Mouse (Mus musculus) liver, embryonic 13.5 days (tissue): ENCODE measurements around the gene Oas1h. TPM values are rescaled to one million over a fixed set of nuclear protein-coding genes. Genes with fewer than 3 reads are reported as not detected.
A peak's percentile ranks its signal among the peaks of the same experiment; 100 is the strongest.
"Not testable (repeated sequence)": the region's sequence is repeated elsewhere in the genome, so short reads cannot be mapped to it uniquely, and the experiment has no call there.

ENCODE experiments used
- ATAC-seq: fragments of 200-750 bp; cut with Nextera tagmentation; 2 replicates; pipeline ENCODE4 v1.8.0; 2017; ENCODE audit warnings: low read depth, mild to moderate bottlenecking, moderate number of reproducible peaks, moderate library complexity
- DNase-seq: peaks from one replicate; pipeline ENCODE4 v3.0.0; 2022
- H3K27ac ChIP-seq: fragments of 300-500 bp; sonication (generic); 2 replicates; pipeline ENCODE4 v1.5.1; 2015; ENCODE audit warnings: moderate library complexity, mild to moderate bottlenecking, inconsistent platforms
- H3K27me3 ChIP-seq: fragments of 300-500 bp; sonication (generic); 2 replicates; pipeline ENCODE4 v1.6.1; 2015; ENCODE audit warnings: mild to moderate bottlenecking, inconsistent platforms
- H3K36me3 ChIP-seq: fragments of 300-500 bp; sonication (generic); 2 replicates; pipeline ENCODE4 v1.6.1; 2015; ENCODE audit warnings: mild to moderate bottlenecking, inconsistent platforms
- H3K4me1 ChIP-seq: fragments of 300-500 bp; sonication (generic); replicated peaks from 2 replicates; pipeline ENCODE4 v1.6.1; 2015; ENCODE audit warnings: inconsistent platforms
- H3K4me2 ChIP-seq: fragments of 300-500 bp; sonication (generic); 2 replicates; pipeline ENCODE4 v1.6.1; 2015; ENCODE audit warnings: inconsistent platforms, mild to moderate bottlenecking, moderate library complexity
- H3K4me3 ChIP-seq: fragments of 300-500 bp; sonication (generic); replicated peaks from 2 replicates; pipeline ENCODE4 v1.5.1; 2015; ENCODE audit warnings: mild to moderate bottlenecking, inconsistent platforms
- H3K9ac ChIP-seq: fragments of 300-500 bp; sonication (generic); 2 replicates; pipeline ENCODE4 v1.6.1; 2015; ENCODE audit warnings: mild to moderate bottlenecking, inconsistent platforms
- H3K9me3 ChIP-seq: fragments of 300-500 bp; sonication (generic); replicated peaks from 2 replicates; pipeline ENCODE4 v1.6.1; 2016; ENCODE audit warnings: inconsistent platforms
- WGBS: fragments of 180-500 bp; shearing (Covaris S2); methylation state at CpG from one replicate; pipeline ENCODE4 v1.1.7; 2015; ENCODE audit not compliant: insufficient replicate concordance; 5-methylcytosine and 5-hydroxymethylcytosine counted together
- microRNA-seq: library from miRNA; unstranded; fragments of <30 nt; microRNA quantifications from one replicate; pipeline ENCODE4, GENCODE M21; 2016
- polyA plus RNA-seq: library from polyadenylated mRNA; unstranded; fragments of >200 nt; fragmentation: Nextera tagmentation; extraction: Ambion mirVana; gene quantifications from 2 replicates; pipeline ENCODE4 v1.2.1, GENCODE M21; 2015

Gene Oas1h
- polyA plus RNA-seq, 1 experiment from 2014 or later: not detected

DNA sequence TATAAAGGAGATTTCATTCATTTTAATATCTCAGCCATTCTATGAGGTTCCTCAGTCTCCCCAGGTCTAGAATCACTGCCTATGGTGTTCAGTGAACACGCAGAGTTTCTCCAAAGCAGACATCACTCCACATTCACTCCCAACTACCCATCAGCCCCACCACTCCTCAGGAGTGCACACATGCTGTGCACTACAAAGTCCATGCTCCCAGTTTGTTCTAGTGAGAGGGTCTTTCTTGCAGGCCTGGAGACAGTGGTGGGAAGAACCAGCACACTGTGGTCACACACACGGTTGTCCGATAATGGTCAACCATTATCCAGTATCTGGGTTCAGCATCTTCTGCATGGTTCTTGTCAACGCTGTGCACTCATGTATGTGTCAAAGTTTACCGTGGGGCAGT, 40.8 kb downstream of the Oas1h start:
- Histone ChIP-seq H3K4me3 (no peak overlapping the region), H3K27ac (no peak overlapping the region), H3K4me2 (no peak overlapping the region), H3K9ac (no peak overlapping the region), H3K27me3 (no peaks in the 10 kb centered on the region), H3K4me1 (no peaks in the 10 kb centered on the region), H3K9me3 (no peaks in the 10 kb centered on the region), H3K36me3 (no peaks in the 10 kb centered on the region)
- 77% methylated on average over 5 of the region's 5 CpGs for WGBS
- DNase-seq (no peak), ATAC-seq (no peak)

GRCm38 (mm10) chr5:120906791-120907733, 45.8 kb downstream of the Oas1h start, which contains the start of gene Oas1a:
TSS of gene Oas1a (minus strand) at chr5:120907521.
- H3K36me3 ChIP-seq, H3K4me1 ChIP-seq, DNase-seq, H3K9me3 ChIP-seq, H3K27ac ChIP-seq, H3K27me3 ChIP-seq, H3K4me3 ChIP-seq, ATAC-seq, H3K9ac ChIP-seq: not testable (repeated sequence)
- WGBS: 25% methylated on average over 9 of the region's 12 CpGs
- H3K4me2 ChIP-seq: peak within 1 kb of the TSS; percentile 12

DNA sequence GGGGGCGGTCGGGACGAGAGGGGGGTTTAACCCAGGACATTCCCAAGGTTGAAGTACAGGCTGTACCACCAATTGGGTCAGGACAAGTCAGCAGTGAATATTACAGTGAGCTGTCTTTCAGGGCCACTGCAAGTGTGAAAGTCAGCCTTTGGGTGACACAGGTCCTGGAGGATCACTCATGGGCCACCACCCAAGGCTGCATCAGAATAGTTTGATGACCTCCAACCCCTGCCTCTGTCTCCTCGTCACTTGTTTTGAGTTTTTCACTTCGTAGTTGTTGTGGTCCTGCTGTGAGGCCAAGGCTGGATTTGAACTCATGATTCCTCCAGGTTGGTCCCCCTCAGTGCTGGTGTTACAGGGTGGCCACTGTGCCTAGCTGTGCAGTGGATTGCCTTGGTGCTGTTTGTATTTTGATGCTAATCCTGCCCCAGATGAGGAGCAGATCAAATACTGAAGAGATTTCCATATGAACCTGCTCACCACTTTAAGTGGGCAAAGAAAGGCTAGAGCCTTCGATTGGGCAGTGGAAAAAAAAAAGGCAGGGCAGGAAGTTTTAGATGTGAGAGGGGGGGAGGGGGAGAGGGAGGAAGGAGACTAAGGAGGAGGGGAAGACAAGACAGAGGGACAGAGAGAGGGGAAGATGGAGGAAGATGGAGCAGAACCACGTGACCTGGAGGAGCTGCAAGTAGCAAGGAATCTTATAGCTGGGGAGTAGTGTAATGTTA, 47.1 kb downstream of the Oas1h start:
- Histone ChIP-seq H3K4me3 (no peak overlapping the region), H3K4me1 (no peaks in the 10 kb centered on the region), H3K4me2 (no peak overlapping the region), H3K9ac (no peak overlapping the region), H3K27ac (no peak overlapping the region), H3K9me3 (no peaks in the 10 kb centered on the region), H3K27me3 (no peaks in the 10 kb centered on the region), H3K36me3 (no peaks in the 10 kb centered on the region)
- DNase-seq (no peak), ATAC-seq (no peak)
- 44% methylated on average over 7 of the region's 7 CpGs for WGBS

DNA sequence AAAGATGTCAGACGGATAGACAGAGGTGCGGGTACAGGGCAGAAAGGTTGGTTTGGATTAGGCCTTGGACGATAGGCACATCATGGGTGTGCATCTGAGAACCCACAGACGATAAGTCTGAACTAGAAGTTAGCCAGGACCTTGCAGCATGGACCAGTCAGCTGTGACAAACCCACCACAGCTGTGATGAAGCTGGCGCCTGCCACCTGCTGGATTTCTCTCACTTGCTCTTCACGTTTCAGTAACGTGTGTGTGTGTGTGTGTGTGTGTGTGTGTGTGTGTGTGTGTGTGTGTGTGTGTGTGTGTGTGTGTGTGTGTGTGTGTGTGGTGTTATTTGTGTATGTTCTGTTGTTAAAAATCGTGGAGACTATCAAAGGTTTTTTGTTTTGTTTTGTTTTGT, 53.0 kb downstream of the Oas1h start, which contains the start of gene Oas1d:
Oas1d (plus strand) TSS at position 333 of the 400 bp plus-strand sequence.
- H3K27ac ChIP-seq, H3K4me2 ChIP-seq, H3K4me1 ChIP-seq, H3K4me3 ChIP-seq, H3K9me3 ChIP-seq, H3K9ac ChIP-seq, DNase-seq, ATAC-seq, H3K27me3 ChIP-seq, H3K36me3 ChIP-seq: not testable (repeated sequence)
- 38% methylated on average over 8 of the region's 8 CpGs for WGBS

DNA sequence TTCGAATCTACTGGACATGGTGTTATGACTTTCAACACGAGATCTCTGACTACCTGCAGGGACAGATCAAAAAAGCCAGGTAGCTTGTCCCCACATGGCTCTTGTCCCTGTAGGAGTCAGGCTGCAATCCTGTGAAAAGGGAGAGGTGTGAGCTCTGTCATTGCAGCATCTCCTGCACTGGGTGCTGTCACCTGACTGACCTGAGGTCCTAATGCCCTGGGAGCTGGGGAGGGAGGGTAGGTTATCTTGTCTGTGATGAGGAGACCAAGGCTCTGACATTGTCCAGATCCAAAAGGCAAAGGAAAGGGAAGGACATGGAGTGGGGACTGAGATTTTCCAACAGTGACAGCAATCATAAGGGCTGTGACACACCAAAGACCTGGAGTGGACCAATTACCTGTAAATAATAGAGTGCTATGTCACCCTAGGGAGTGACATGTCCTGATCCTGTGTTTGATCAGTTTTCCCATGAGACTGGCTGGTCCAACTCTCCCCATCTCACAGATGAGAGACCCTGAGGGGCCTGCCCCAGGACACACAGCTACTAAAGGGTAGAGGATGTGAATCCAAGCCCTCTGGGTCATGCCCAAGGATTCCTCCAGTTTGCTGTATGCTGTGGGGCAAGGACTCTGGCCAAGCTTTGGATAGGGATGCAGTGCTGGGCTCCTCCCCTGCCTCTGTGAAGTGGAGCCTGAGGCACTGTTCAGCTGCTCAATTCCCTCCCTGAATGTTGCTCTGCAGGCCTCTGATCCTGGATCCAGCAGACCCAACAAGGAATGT, 58.1 kb downstream of the Oas1h start:
- H3K9me3 ChIP-seq, H3K9ac ChIP-seq, H3K27ac ChIP-seq, ATAC-seq, H3K4me3 ChIP-seq, H3K27me3 ChIP-seq, DNase-seq, H3K36me3 ChIP-seq, H3K4me1 ChIP-seq, H3K4me2 ChIP-seq: not testable (repeated sequence)
- 41% methylated on average over 2 of the region's 2 CpGs for WGBS

GRCm38 (mm10) chr5:120920296-120920695, 59.1 kb downstream of the Oas1h start:
- 60% methylated on average over 3 of the region's 3 CpGs for WGBS
- ATAC-seq (no peak), DNase-seq (no peak)
- Histone ChIP-seq H3K4me3 (no peak overlapping the region), H3K9me3 (no peaks in the 10 kb centered on the region), H3K4me1 (no peaks in the 10 kb centered on the region), H3K36me3 (no peaks in the 10 kb centered on the region), H3K27ac (no peak overlapping the region), H3K27me3 (no peaks in the 10 kb centered on the region), H3K9ac (no peak overlapping the region), H3K4me2 (no peak overlapping the region)

Small RNAs within 50 kb of the gene (microRNA-seq; reads per million reads assigned to microRNA genes)
- gene Gm22907: not detected

Other genes with a start within 250 kb of the Oas1h start
- gene Rita1, start 248.8 kb upstream of the Oas1h start, polyA plus RNA-seq: 5.7 and 6.5 TPM in 2 replicates
- gene Ddx54, start 248.7 kb upstream of the Oas1h start, polyA plus RNA-seq: 22.9 and 26.0 TPM in 2 replicates
- not detected in 2 replicates for gene Cfap73, start 227.2 kb upstream of the Oas1h start, polyA plus RNA-seq
- gene Rasal1, start 212.6 kb upstream of the Oas1h start, polyA plus RNA-seq: 0.18 and 0.22 TPM in 2 replicates
- 0.21 and 0.53 TPM in 2 replicates for gene Dtx1, start 149.5 kb upstream of the Oas1h start, polyA plus RNA-seq
- gene Oas2, start 111.6 kb upstream of the Oas1h start, polyA plus RNA-seq: 0.25 and 0.34 TPM in 2 replicates
- gene Oas3, start 83.8 kb upstream of the Oas1h start, polyA plus RNA-seq: 0.12 and 0.17 TPM in 2 replicates
- gene Oas1e, start 65.9 kb upstream of the Oas1h start, polyA plus RNA-seq: not detected in 2 replicates
- 0.08 and 0.22 TPM in 2 replicates for gene Oas1c, start 48.9 kb upstream of the Oas1h start, polyA plus RNA-seq
- gene Oas1f, start 14.1 kb upstream of the Oas1h start, polyA plus RNA-seq: not detected in 2 replicates
- 0.46 TPM in 2 replicates for gene Oas1g, start 26.2 kb downstream of the Oas1h start, polyA plus RNA-seq
- 2.9 and 3.2 TPM in 2 replicates for gene Oas1a, start 46.1 kb downstream of the Oas1h start, polyA plus RNA-seq
- not detected in 2 replicates for gene Oas1d, start 53.1 kb downstream of the Oas1h start, polyA plus RNA-seq
- gene Rph3a, start 148.7 kb downstream of the Oas1h start, polyA plus RNA-seq: 0.10 TPM in 1 of 2 replicates, not detected in the other